Mouse (Mus musculus) midbrain, embryonic 16.5 days (tissue): ENCODE results near the gene Zbtb20. TPM values are rescaled to one million over a fixed set of nuclear protein-coding genes. Genes with fewer than 3 reads are reported as not detected.

Source experiments
- ATAC-seq: fragments of 200-750 bp; cut with Nextera tagmentation; 2 replicates; pipeline ENCODE4 v1.8.0; 2017; ENCODE audit warnings: moderate TSS enrichment
- H3K27ac ChIP-seq: fragments of 300-500 bp; sonication (generic); 2 replicates; pipeline ENCODE4 v1.5.1; 2014; ENCODE audit warnings: mild to moderate bottlenecking, low read length, mixed read lengths
- H3K27me3 ChIP-seq: fragments of 300-500 bp; sonication (generic); 2 replicates; pipeline ENCODE4 v1.6.1; 2014; ENCODE audit warnings: low read depth, low read length, mixed read lengths; ENCODE audit not compliant: control insufficient read depth, insufficient read depth
- H3K36me3 ChIP-seq: fragments of 300-500 bp; sonication (generic); 2 replicates; pipeline ENCODE4 v1.6.1; 2014; ENCODE audit warnings: mild to moderate bottlenecking, low read length, moderate library complexity, mixed read lengths; ENCODE audit not compliant: control insufficient read depth, insufficient read depth
- H3K4me1 ChIP-seq: fragments of 300-500 bp; sonication (generic); 2 replicates; pipeline ENCODE4 v1.6.1; 2014; ENCODE audit warnings: mild to moderate bottlenecking, low read length, mixed read lengths; ENCODE audit not compliant: control insufficient read depth, insufficient read depth
- H3K4me2 ChIP-seq: fragments of 300-500 bp; sonication (generic); 2 replicates; pipeline ENCODE4 v1.6.1; 2014; ENCODE audit warnings: mild to moderate bottlenecking, low read length, mixed read lengths
- H3K4me3 ChIP-seq: fragments of 300-500 bp; sonication (generic); 2 replicates; pipeline ENCODE4 v1.5.1; 2014; ENCODE audit warnings: low read depth, mild to moderate bottlenecking, low read length, moderate library complexity, mixed read lengths
- H3K9ac ChIP-seq: fragments of 300-500 bp; sonication (generic); 2 replicates; pipeline ENCODE4 v1.6.1; 2014; ENCODE audit warnings: low read depth, low read length, mixed read lengths
- H3K9me3 ChIP-seq: fragments of 300-500 bp; sonication (generic); replicated peaks from 2 replicates; pipeline ENCODE4 v1.6.1; 2014; ENCODE audit warnings: mild to moderate bottlenecking, low read length, mixed read lengths; ENCODE audit not compliant: control insufficient read depth, poor library complexity, severe bottlenecking
- WGBS: fragments of 180-500 bp; shearing (Covaris S2); extraction: QIAGEN DNeasy Blood & Tissue Kit; methylation state at CpG from one replicate; pipeline ENCODE4 v1.1.7; 2014; 5-methylcytosine and 5-hydroxymethylcytosine counted together
- polyA plus RNA-seq: library from polyadenylated mRNA; unstranded; fragments of >200 nt; fragmentation: Nextera tagmentation; extraction: Ambion mirVana; gene quantifications from 2 replicates; pipeline ENCODE4 v1.2.1, GENCODE M21; 2015

Zbtb20 gene
- polyA plus RNA-seq, 1 experiment from 2014 or later = 60.7 TPM

DNA sequence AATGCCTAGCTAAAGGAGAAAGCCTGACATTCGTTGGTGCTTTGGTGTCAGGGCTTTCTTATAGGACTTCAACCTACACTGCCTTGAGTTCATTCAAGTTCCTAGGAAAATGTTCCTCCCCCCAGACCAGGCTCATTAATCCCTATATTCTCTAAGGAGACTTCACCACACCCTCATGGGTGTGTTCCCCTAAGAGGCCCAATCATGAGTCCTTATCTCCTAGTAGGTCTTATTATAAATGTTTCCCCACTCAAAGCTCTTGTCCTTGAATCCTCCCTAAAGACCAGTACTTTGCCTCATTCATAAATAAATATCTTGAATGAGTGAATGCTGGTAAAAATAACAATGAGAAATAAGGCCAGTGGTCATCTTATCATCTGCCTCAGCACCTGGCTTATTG, 772.0 kb downstream of the Zbtb20 start:
- H3K4me1 ChIP-seq = no peaks in the 10 kb centered on the region
- WGBS = 72% methylated on average over 1 of the region's 1 CpGs
- no peak overlapping the region for H3K27ac ChIP-seq
- no peak overlapping the region for H3K4me3 ChIP-seq
- no peaks in the 10 kb centered on the region for H3K9me3 ChIP-seq
- no peaks in the 10 kb centered on the region for H3K36me3 ChIP-seq
- ATAC-seq = no peak
- no peak overlapping the region for H3K9ac ChIP-seq
- H3K4me2 ChIP-seq = no peak overlapping the region
- H3K27me3 ChIP-seq = no peaks in the 10 kb centered on the region

GRCm38 (mm10) chr16:43650355-43651080, 774.8 kb downstream of the Zbtb20 start:
- no peaks in the 10 kb centered on the region for H3K36me3 ChIP-seq
- H3K9me3 ChIP-seq = no peaks in the 10 kb centered on the region
- H3K4me2 ChIP-seq = no peak overlapping the region
- ATAC-seq = no peak
- H3K27ac ChIP-seq = no peak overlapping the region
- no peak overlapping the region for H3K4me3 ChIP-seq
- no peak overlapping the region for H3K9ac ChIP-seq
- WGBS = 97% methylated on average over 3 of the region's 3 CpGs
- no peaks in the 10 kb centered on the region for H3K4me1 ChIP-seq
- H3K27me3 ChIP-seq = no peaks in the 10 kb centered on the region

DNA sequence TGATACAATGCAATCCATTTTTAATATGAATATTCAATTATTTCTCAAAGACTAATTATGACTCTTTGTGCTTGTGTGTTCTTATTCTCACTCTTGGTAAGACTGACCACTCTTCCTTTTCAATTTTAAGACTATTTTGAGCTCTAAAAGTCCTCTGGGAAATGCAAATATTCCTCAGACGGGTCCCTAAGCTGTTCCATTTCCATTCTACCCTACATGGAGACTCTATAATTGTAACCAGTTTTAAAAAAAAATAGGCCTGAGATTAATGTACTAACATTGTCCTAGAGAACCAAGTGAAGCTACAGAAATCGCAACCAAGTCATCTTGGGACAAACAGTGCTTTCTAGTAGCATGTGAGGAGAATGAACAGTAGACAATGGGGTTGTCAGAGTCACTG, 777.6 kb downstream of the Zbtb20 start:
- ATAC-seq = no peak

GRCm38 (mm10) chr16:43654269-43654668, 778.6 kb downstream of the Zbtb20 start:
- WGBS = 86% methylated on average over 3 of the region's 3 CpGs

More for the DNA sequence above, 777.6 kb downstream of the Zbtb20 start:
- Histone ChIP-seq H3K36me3 (no peaks in the 10 kb centered on the region), H3K9me3 (no peaks in the 10 kb centered on the region), H3K9ac (no peak overlapping the region), H3K27ac (no peak overlapping the region), H3K4me3 (no peak overlapping the region), H3K27me3 (no peaks in the 10 kb centered on the region), H3K4me2 (no peak overlapping the region), H3K4me1 (no peaks in the 10 kb centered on the region)
- WGBS = 88% methylated on average over 2 of the region's 2 CpGs

DNA sequence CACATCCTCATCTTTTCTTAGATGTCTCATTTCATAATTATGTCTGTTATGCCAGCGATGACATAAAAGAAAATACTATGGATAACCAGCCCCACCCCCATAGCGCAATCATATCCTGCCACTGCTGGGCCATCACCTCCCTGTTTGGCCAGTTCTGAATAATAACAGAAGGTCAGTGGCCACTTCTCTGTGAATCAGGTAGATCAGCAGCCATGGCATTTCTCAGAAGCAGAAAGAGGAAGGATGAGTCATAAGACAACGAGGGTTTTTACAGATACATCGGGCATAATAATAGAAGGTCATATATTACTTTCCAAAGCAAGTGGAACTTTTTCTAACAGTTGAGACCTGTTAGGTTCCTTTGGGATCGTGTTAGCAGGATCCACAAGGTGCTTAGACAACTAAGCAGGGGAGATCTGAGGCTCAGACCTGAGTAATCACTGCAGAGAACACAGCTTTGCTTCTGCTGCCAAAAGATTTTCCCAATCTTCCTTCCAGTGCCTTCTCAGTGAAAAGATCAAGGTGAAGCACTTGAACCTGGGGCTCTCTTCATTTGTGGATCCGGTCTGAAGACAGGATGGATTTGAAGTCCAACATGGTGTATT, 779.6 kb downstream of the Zbtb20 start:
- Histone ChIP-seq H3K4me2 (no peak overlapping the region), H3K36me3 (no peaks in the 10 kb centered on the region), H3K9me3 (no peaks in the 10 kb centered on the region), H3K4me1 (no peaks in the 10 kb centered on the region), H3K27ac (no peak overlapping the region), H3K4me3 (no peak overlapping the region), H3K9ac (no peak overlapping the region), H3K27me3 (no peaks in the 10 kb centered on the region)
- WGBS = 90% methylated on average over 6 of the region's 6 CpGs
- no peak for ATAC-seq

More at GRCm38 (mm10) chr16:43654269-43654668, 778.6 kb downstream of the Zbtb20 start:
- no peak overlapping the region for H3K4me3 ChIP-seq
- H3K27ac ChIP-seq = no peak overlapping the region
- no peaks in the 10 kb centered on the region for H3K4me1 ChIP-seq
- no peaks in the 10 kb centered on the region for H3K27me3 ChIP-seq
- no peaks in the 10 kb centered on the region for H3K36me3 ChIP-seq
- H3K9me3 ChIP-seq = no peaks in the 10 kb centered on the region
- ATAC-seq = no peak
- H3K4me2 ChIP-seq = no peak overlapping the region
- H3K9ac ChIP-seq = no peak overlapping the region

- no peak overlapping the region for H3K27ac ChIP-seq
- ATAC-seq = no peak
- no peak overlapping the region for H3K4me3 ChIP-seq
- H3K27me3 ChIP-seq = no peaks in the 10 kb centered on the region
- H3K4me1 ChIP-seq = no peaks in the 10 kb centered on the region
- no peak overlapping the region for H3K9ac ChIP-seq
- H3K36me3 ChIP-seq = no peaks in the 10 kb centered on the region
- H3K9me3 ChIP-seq = no peaks in the 10 kb centered on the region
- no peak overlapping the region for H3K4me2 ChIP-seq
- 97% methylated on average over 5 of the region's 5 CpGs for WGBS
These were observed 785.9 kb downstream of the Zbtb20 start for GRCm38 (mm10) chr16:43661576-43661975.

DNA sequence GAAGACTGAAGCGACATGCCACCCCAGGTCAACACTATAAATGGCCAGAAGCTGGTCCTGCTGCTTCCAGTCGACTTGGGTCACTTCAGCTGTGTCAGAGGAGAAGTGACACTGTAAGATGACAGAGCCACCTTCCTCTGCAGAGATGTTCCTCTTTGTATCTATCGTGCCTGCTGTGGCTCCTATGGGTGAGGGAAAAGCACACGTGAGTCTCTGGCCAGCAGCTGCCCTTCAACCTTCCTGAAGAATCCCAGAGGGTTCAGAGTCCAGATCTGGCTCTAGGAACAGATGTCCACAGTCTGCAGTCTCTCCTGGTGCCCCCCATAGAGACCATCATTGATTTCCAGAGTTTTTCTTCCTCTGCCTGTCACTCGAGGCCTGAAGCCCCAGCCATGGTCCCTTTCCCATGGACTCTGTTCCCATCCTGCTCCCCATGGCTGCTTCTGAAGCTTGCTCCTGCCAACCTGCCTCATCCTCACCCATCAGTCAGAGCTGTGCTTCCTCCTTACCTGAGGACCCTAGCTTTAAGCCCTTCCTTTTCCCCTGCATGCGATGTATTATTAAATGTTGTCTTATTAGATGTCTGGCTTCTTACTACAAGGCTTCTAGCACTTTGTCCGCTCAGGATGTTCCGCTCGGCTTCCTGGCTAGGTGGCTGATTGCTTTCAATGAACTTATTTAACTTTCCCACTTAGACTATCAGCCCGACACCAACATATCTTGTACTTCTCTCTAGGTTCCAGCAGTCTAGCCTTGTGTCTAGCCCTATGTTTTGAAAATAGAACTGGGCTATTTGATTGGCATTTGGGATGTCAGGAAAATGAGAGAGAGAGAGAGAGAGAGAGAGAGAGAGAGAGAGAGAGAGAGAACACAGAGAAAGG, 786.7 kb downstream of the Zbtb20 start:
- 86% methylated on average over 10 of the region's 10 CpGs for WGBS
- H3K27ac ChIP-seq = no peak overlapping the region
- no peak for ATAC-seq
- no peaks in the 10 kb centered on the region for H3K9me3 ChIP-seq
- H3K36me3 ChIP-seq = no peaks in the 10 kb centered on the region
- H3K4me2 ChIP-seq = no peak overlapping the region
- H3K9ac ChIP-seq = no peak overlapping the region
- H3K27me3 ChIP-seq = no peaks in the 10 kb centered on the region
- no peak overlapping the region for H3K4me3 ChIP-seq
- H3K4me1 ChIP-seq = no peaks in the 10 kb centered on the region

- Histone ChIP-seq H3K36me3 (no peaks in the 10 kb centered on the region), H3K4me2 (no peak within 1 kb of the TSS), H3K9ac (no peak within 1 kb of the TSS), H3K4me1 (no peaks in the 10 kb centered on the region), H3K27ac (no peak within 1 kb of the TSS), H3K27me3 (no peaks in the 10 kb centered on the region), H3K9me3 (no peaks in the 10 kb centered on the region), H3K4me3 (no peak within 1 kb of the TSS)
- WGBS = 86% methylated on average over 7 of the region's 7 CpGs
- ATAC-seq = no peak
These were observed 788.4 kb downstream of the Zbtb20 start, which contains the start of gene Tigit for GRCm38 (mm10) chr16:43663978-43664579. TSS of gene Tigit (minus strand) at chr16:43664146.
